In the genomic region with DNA sequence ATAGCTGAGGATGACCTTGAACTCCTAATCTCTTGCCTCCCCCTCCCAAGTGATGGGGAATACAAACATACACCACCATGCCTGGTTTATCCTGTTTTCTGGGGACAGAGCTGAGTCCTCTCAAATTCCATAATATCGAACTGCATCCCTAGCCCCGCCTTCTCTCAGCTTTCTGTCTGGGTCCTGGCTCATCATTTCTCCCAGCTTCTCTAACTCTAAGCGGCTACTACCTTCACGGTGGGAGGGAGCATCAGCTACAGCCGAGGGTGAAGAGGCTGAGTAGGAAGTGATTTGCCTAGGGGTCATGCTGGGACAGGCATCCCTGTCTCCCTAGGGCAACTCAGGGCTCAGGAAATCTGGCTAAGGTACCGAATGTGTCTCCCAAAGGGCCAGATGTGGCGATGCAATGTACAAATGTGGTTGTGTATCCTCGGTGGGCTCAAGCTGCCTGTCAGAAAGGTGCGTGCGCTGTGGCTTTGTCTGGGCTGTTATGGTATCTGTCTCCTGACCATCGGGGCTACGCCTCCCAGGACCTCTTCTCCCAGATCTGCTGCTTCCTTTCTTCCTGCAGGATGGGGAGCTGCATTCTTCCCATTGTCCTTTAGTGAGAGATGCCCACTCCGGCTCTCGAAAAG, we compare ENCODE assay signal across 8 mouse cellular contexts. TPM values are rescaled to one million over a fixed set of nuclear protein-coding genes. Genes with fewer than 3 reads are reported as not detected.
DNase-seq lines count a peak whose midpoint lies in the region; ATAC-seq lines count a peak whose summit lies in the region.

No protein-coding gene starts in this region.

- peak overlapping the region; percentile 99 for H3K4me2 ChIP-seq in limb, embryonic 15.5 days

- H3K9ac ChIP-seq in limb, embryonic 15.5 days: peak overlapping the region; percentile 55

- ATAC-seq in limb, embryonic 15.5 days (ENCODE audit: insufficient number of reproducible peaks, low FRiP score, low TSS enrichment, low read depth): no peak
- ATAC-seq in erythroblast, adult 5-6 weeks (replicated peaks; ENCODE audit: low FRiP score, poor library complexity, severe bottlenecking): no peak

- no peaks in the 10 kb centered on the region for H3K9me3 ChIP-seq in limb, embryonic 15.5 days

- no peaks in the 10 kb centered on the region for H3K36me3 ChIP-seq in limb, embryonic 15.5 days

- H3K4me3 ChIP-seq in limb, embryonic 15.5 days: peak overlapping the region; percentile 61

- peaks cover 48% of the 10 kb centered on the region for H3K4me1 ChIP-seq in limb, embryonic 15.5 days

- peaks cover 30% of the 10 kb centered on the region for H3K27me3 ChIP-seq in limb, embryonic 15.5 days

- H3K27ac ChIP-seq in limb, embryonic 15.5 days: 0 out of 2 replicates have a peak overlapping the region, but pooled peaks have one; percentile 17

- 7% methylated on average over 14 of the region's 14 CpGs for WGBS in limb, embryonic 15.5 days

- DNase-seq in embryo, embryonic 10.5 days (ENCODE audit: low spot score): peak; percentile 39
- no peak for DNase-seq in embryo, embryonic 9.5 days (ENCODE audit: extremely low spot score)
- peak; percentile 6 for DNase-seq in thymus, postnatal 4 days
- DNase-seq in thymus, postnatal 0 days (ENCODE audit: low spot score): no peak
- DNase-seq in spleen, postnatal 36 days (ENCODE audit: low spot score in 2 of 2): no peak
- DNase-seq in adrenal gland, postnatal 14 days: no peak

RNA-seq across cellular contexts. Expression of a gene that starts 1.0 kb away (rescaled TPM):
- polyA plus RNA-seq in thymus, postnatal 0 days (2015; fragmentation: Nextera tagmentation; extraction: Ambion mirVana): 0.41 and 0.86 TPM in 2 replicates
- polyA plus RNA-seq in limb, embryonic 15.5 days (2015; fragmentation: Nextera tagmentation; extraction: Ambion mirVana): 3.5 TPM in 2 replicates
- total RNA-seq in adrenal gland, postnatal 14 days (2021): 0.70 and 1.1 TPM in 2 replicates
- total RNA-seq in erythroblast, adult 5-6 weeks (2015; ENCODE audit: low replicate concordance): not detected in 2 replicates
- not detected in 2 replicates for total RNA-seq in erythroblast, adult 5-6 weeks (2017; ENCODE audit: low replicate concordance)

RNA-seq across cellular contexts. Expression of a gene that starts 2.2 kb away (rescaled TPM):
- 0.90 and 1.5 TPM in 2 replicates for polyA plus RNA-seq in thymus, postnatal 0 days (2015; fragmentation: Nextera tagmentation; extraction: Ambion mirVana)
- polyA plus RNA-seq in limb, embryonic 15.5 days (2015; fragmentation: Nextera tagmentation; extraction: Ambion mirVana): 0.67 and 0.93 TPM in 2 replicates
- total RNA-seq in adrenal gland, postnatal 14 days (2021): 1.7 TPM in 1 of 2 replicates, not detected in the other
- 1.3 and 3.6 TPM in 2 replicates for total RNA-seq in erythroblast, adult 5-6 weeks (2015; ENCODE audit: low replicate concordance)
- not detected in 2 replicates for total RNA-seq in erythroblast, adult 5-6 weeks (2017; ENCODE audit: low replicate concordance)

RNA-seq across cellular contexts. Expression of a gene that starts 30.0 kb away (rescaled TPM):
- polyA plus RNA-seq in thymus, postnatal 0 days (2015; fragmentation: Nextera tagmentation; extraction: Ambion mirVana): 11.9 and 12.0 TPM in 2 replicates
- 1.6 and 2.9 TPM in 2 replicates for polyA plus RNA-seq in limb, embryonic 15.5 days (2015; fragmentation: Nextera tagmentation; extraction: Ambion mirVana)
- total RNA-seq in adrenal gland, postnatal 14 days (2021): 6.2 and 8.0 TPM in 2 replicates
- total RNA-seq in erythroblast, adult 5-6 weeks (2015; ENCODE audit: low replicate concordance): 0.42 and 1.3 TPM in 2 replicates
- 4.9 and 6.6 TPM in 2 replicates for total RNA-seq in erythroblast, adult 5-6 weeks (2017; ENCODE audit: low replicate concordance)

RNA-seq across cellular contexts. Expression of a gene that starts 41.4 kb away (rescaled TPM):
- 17.5 and 18.2 TPM in 2 replicates for polyA plus RNA-seq in thymus, postnatal 0 days (2015; fragmentation: Nextera tagmentation; extraction: Ambion mirVana)
- 26.1 and 27.6 TPM in 2 replicates for polyA plus RNA-seq in limb, embryonic 15.5 days (2015; fragmentation: Nextera tagmentation; extraction: Ambion mirVana)
- total RNA-seq in adrenal gland, postnatal 14 days (2021): 41.0 and 61.5 TPM in 2 replicates
- 94.3 and 113 TPM in 2 replicates for total RNA-seq in erythroblast, adult 5-6 weeks (2015; ENCODE audit: low replicate concordance)
- 180 and 191 TPM in 2 replicates for total RNA-seq in erythroblast, adult 5-6 weeks (2017; ENCODE audit: low replicate concordance)

RNA-seq across cellular contexts. Expression of a gene that starts 41.8 kb away (rescaled TPM):
- polyA plus RNA-seq in thymus, postnatal 0 days (2015; fragmentation: Nextera tagmentation; extraction: Ambion mirVana): 149 and 167 TPM in 2 replicates
- 139 and 152 TPM in 2 replicates for polyA plus RNA-seq in limb, embryonic 15.5 days (2015; fragmentation: Nextera tagmentation; extraction: Ambion mirVana)
- total RNA-seq in adrenal gland, postnatal 14 days (2021): 87.9 and 88.0 TPM in 2 replicates
- 13.4 and 19.6 TPM in 2 replicates for total RNA-seq in erythroblast, adult 5-6 weeks (2015; ENCODE audit: low replicate concordance)
- total RNA-seq in erythroblast, adult 5-6 weeks (2017; ENCODE audit: low replicate concordance): 17.9 and 18.8 TPM in 2 replicates

Comparison
In these comparisons a context has a peak if more than half of its experiments do, and no peak if none do; other contexts are left out.
1. DNase-seq: peak in embryo, embryonic 10.5 days (single experiment) and thymus, postnatal 4 days (single experiment); none in embryo, embryonic 9.5 days (single experiment), thymus, postnatal 0 days (single experiment), spleen, postnatal 36 days (0 of 2) and adrenal gland, postnatal 14 days (single experiment).